Mouse (Mus musculus) kidney, adult 2 months (tissue): ENCODE results near the gene Rnf144b.

ENCODE experiments used
- CTCF ChIP-seq: fragments of 200-500 bp; conservative IDR thresholded peaks from 2 replicates; pipeline ENCODE4 v1.5.1; 2011; ENCODE audit warnings: low read depth, mild to moderate bottlenecking, control low read depth, low read length, moderate library complexity, mixed read lengths; ENCODE audit not compliant: insufficient read depth, insufficient read length
- POLR2A ChIP-seq: fragments of 200-500 bp; IDR thresholded peaks from one replicate; pipeline ENCODE4 v1.6.1; 2011; ENCODE audit warnings: low read depth, low read length, control low read depth

- TF ChIP-seq POLR2A (no peak), CTCF (no peak)
These were observed 131.3 kb downstream of the Rnf144b start for GRCm38 (mm10) chr13:47253711-47254110.
